Mouse (Mus musculus): ENCODE data around the gene Grcc10.

Grcc10 gene

DNA sequence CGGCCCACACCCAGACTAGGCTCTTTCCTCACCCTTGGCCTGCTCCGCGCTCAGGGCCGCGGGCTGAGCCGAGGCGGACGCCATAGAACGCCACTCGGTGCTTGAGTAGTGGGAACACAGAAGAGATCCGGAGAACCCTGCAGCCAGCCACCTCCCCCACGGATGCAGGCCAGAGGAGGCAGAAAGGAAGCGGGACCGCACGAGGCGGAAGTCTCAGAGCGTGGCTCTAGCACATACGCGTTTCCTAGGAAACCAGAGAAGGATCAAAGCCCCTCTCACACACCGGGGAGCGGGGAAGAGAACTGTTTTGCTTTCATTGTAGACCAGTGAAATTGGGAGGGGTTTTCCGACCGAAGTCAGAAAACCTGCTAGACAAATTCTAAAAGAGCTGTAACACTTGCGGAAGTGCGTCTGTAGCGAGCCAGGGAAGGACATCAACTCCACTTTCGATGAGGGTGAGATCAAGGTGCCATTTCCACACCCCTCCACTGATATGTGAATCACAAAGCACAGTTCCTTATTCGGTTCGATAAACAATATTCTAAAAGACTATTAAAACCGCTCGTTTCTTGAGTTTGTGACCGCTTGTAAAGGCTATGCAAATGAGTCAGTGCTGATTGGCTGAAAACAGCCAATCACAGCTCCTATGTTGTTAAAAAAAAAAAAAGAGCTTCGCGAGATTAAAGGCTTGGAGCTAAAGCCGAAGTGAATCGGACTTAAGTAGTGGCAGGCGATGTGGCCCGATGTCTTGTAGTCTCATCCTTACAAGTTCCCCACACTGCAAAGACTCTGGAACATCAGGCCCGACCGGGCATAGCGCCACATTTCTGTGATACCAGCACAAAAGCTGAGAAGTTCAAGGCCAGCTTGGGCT is at the start of gene Grcc10:
Gene Grcc10 (minus strand): TSS at position 487 of the 874 bp plus-strand sequence.
- peak; percentile 91 for DNase-seq (ENCODE audit: low read depth, low spot score)

- no peak for DNase-seq (ENCODE audit: low read depth, low spot score)
Measured at GRCm38 (mm10) chr6:124790121-124790520, 48.9 kb upstream of the Grcc10 start.

DNA sequence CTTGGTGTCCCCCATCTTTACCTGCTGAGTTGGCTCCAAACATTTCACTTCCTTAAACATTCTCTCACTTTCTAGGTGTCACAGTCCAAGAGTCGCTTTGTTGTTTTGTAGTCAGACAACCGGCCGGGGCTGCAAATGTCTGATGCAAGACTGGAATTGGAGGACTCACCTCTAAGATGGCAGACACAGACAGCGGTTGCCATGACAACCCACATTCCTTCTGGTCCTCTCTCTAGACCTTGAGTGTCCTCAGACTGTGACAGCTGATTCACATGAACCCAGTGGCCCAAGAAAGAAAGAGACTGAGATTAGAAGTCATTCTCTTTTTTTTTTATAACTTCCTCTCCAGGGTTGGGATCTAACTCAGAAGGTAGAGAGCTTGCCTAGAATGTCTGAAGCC is 48.3 kb upstream of the Grcc10 start:
- no peak for DNase-seq (ENCODE audit: low read depth, low spot score)

GRCm38 (mm10) chr6:124787722-124788121 is 46.5 kb upstream of the Grcc10 start:
- no peak for DNase-seq (ENCODE audit: low read depth, low spot score)

GRCm38 (mm10) chr6:124786756-124787420 is 45.7 kb upstream of the Grcc10 start:
- no peak for DNase-seq (ENCODE audit: low read depth, low spot score)

- DNase-seq (ENCODE audit: low read depth, low spot score) = no peak
Measured at GRCm38 (mm10) chr6:124782436-124782835, 41.3 kb upstream of the Grcc10 start.

- no peak for DNase-seq (ENCODE audit: low read depth, low spot score)
Measured at GRCm38 (mm10) chr6:124780917-124781316, 39.7 kb upstream of the Grcc10 start.

GRCm38 (mm10) chr6:124779984-124780416 is 38.8 kb upstream of the Grcc10 start:
- no peak for DNase-seq (ENCODE audit: low read depth, low spot score)

DNA sequence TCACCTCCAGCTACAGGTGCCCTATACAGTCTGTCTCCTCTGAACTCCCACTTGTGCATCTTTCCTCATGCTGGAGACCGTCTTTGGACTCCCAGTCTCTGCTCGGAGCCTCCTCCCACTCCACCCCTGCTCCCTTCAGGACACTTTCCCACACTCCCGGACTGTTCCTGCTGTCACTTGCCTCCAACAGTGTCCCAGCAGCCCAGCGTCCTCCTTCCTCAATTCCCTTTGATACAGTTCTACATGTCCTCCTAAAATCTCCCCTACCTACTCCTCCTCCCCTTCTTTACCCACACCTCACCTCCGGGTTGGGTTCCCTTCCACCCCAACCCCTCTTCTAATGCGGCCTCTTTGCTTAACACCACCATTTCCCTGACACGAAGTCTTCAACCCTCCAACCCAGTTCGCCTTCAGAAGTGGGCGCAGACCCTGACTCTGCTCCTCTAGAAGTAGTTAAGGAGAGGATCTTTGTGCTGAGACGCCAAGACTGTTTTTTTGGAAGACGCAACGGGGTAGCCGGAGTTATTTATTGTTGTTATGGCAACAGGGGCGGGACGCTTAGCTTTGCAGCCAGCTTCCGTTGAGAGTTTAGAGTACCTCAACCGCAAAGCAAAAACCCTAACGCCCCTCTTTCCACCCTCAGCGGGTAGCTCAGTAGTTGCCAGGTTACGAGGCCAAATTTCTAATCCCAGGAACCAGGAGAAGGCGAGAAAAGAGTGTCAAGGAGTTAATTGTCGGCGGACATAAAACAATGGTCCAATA is 38.2 kb upstream of the Grcc10 start, which contains the start of gene Lrrc23:
Gene Lrrc23 (minus strand): TSS at position 506 of the 762 bp plus-strand sequence.
- no peak for DNase-seq (ENCODE audit: low read depth, low spot score)

DNA sequence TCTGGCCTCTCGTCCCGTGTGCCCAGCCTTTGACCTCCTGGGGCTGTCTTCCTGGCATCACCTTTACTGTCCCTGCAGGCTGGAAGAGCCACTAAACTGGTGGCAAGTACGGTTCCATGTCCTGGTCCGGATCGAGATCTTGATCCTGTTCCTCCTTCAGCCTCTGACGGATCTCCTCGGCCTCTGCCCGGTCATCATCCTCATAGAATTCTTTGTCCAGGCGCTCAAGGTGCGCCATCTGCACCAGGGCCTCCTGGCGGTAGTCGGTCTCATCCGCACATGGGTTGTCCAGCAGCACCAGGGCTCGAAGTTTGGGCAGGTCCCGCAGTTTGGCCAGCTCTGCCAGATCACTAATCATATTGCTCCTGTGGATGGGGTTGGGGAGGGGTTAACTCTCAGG is 29.3 kb upstream of the Grcc10 start:
- no peak for DNase-seq (ENCODE audit: low read depth, low spot score)

DNA sequence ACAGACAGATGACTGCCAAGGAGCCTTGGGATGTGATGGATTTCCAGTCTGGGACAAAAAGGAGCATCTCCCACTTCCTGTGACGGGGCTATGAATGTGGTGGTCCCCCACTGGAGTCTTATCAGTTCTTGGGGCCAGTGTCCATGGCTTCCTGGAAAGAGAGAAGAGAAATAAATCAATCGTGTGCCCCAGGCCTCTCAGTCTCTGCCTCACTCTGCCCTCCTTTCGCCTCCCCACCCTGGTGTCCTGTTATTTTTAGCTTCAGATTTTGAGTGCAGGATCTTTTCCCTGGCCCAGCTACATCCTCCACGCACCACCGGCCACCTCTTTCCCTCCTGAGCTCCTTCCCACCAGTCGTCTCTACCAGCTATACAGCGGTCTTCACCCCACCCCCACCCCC is 28.8 kb upstream of the Grcc10 start:
- DNase-seq (ENCODE audit: low read depth, low spot score) = no peak

DNA sequence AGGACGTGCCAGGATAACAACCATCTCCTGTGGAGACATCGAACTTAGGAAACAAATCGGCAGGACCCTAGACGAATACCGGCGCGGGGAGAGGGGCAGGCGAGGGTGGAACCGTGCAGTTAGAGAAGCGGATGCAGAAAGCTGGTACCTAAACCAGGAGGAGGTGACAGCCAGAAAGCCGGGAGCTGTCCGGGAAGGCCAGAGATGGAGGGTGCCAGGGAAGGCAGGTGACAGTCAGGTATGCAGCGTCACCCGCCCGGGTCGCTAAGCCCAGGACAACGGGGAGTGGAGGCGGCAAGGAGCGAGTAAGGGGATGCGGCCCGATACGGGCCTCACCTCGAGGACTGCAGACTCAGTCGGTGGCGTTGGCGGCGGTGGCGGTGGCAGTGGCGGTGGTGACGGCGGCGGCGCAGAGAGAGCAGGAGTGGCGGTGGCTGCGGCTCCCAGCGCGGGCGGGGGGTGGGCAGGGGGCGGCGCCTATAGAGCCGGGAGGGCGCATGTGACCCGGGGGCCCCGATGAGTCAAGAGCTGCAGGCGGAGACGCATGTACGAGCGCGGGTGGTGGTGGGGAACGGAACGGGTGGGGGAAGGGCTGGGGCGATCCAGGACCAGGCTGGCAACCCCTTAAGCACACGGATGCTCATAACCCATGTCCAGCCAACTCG is 28.1 kb upstream of the Grcc10 start, which contains the start of gene Eno2:
Gene Eno2 (minus strand): TSS at position 573 of the 665 bp plus-strand sequence.
- no peak for DNase-seq (ENCODE audit: low read depth, low spot score)

DNA sequence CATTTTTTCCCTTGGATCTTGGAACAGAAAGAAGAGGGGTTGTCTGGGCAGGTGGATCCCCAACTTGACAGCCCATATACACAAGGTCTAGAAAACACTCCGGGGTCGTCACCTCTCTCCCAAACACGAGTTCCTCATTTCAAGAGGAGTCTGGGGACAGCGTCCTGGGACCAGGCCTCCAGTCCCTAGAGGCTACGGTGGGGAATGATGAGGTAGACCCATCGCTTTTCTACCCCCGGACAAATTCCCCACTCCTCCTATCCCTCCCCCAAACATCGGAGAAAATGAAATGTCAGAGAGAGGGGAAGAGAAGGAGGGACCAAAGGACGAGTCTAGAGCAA is 27.5 kb upstream of the Grcc10 start:
- DNase-seq (ENCODE audit: low read depth, low spot score) = no peak

- DNase-seq (ENCODE audit: low read depth, low spot score) = no peak
Measured at GRCm38 (mm10) chr6:124767920-124768703, 26.9 kb upstream of the Grcc10 start.

DNA sequence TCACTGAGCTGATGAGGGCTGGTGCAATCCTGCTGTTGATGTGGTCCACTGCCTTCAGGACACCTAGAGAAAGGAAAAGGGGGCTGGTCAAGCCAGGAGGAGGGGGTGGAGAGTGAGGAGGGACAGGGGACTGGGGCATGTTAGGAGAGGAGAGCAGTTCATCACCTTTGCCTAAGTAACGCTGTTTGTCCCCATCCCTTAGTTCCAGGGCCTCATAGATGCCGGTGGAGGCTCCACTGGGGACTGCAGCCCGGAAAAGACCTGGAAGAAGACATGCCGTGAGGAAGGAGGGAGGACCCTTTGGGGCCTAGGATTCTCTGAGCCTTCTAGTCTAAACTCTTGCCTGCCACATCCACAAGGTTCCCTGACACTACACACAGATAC is 26.4 kb upstream of the Grcc10 start:
- no peak for DNase-seq (ENCODE audit: low read depth, low spot score)

- DNase-seq (ENCODE audit: low read depth, low spot score) = no peak
Measured at GRCm38 (mm10) chr6:124765951-124766350, 24.8 kb upstream of the Grcc10 start.

- DNase-seq (ENCODE audit: low read depth, low spot score) = no peak
Measured at GRCm38 (mm10) chr6:124759259-124759658, 18.1 kb upstream of the Grcc10 start.

- no peak for DNase-seq (ENCODE audit: low read depth, low spot score)
Measured at GRCm38 (mm10) chr6:124758849-124759232, 17.7 kb upstream of the Grcc10 start.

GRCm38 (mm10) chr6:124757909-124758848 is 17.0 kb upstream of the Grcc10 start:
- DNase-seq (ENCODE audit: low read depth, low spot score) = no peak

Data from brain, embryonic 18.5 days (tissue).